Mouse (Mus musculus) ES-Bruce4 (cell line): Measurements from ENCODE around the gene Arid1b. TPM values are rescaled to one million over a fixed set of nuclear protein-coding genes. Genes with fewer than 3 reads are reported as not detected.

Source experiments
- H3K27ac ChIP-seq: 2 replicates; pipeline ENCODE4 v1.5.1; 2012; ENCODE audit warnings: low read length, inconsistent platforms; ENCODE audit not compliant: insufficient read depth
- H3K27me3 ChIP-seq: 2 replicates; pipeline ENCODE4 v1.6.1; 2012; ENCODE audit warnings: mild to moderate bottlenecking, low read length, inconsistent platforms; ENCODE audit not compliant: control insufficient read depth, poor library complexity, insufficient read depth, severe bottlenecking
- H3K36me3 ChIP-seq: 2 replicates; pipeline ENCODE4 v1.6.1; 2012; ENCODE audit warnings: inconsistent platforms, mild to moderate bottlenecking, low read length, moderate library complexity; ENCODE audit not compliant: control insufficient read depth, poor library complexity, insufficient read depth, severe bottlenecking
- H3K4me1 ChIP-seq: one replicate; pipeline ENCODE4 v1.8.1; 2011; ENCODE audit warnings: low read length; ENCODE audit not compliant: control insufficient read depth, insufficient read depth
- H3K4me3 ChIP-seq: 2 replicates; pipeline ENCODE4 v1.5.1; 2011; ENCODE audit warnings: low read depth, mild to moderate bottlenecking, low read length
- H3K9ac ChIP-seq: 2 replicates; pipeline ENCODE4 v1.6.1; 2012; ENCODE audit warnings: low read depth, mild to moderate bottlenecking, inconsistent platforms; ENCODE audit not compliant: poor library complexity, severe bottlenecking
- H3K9me3 ChIP-seq: replicated peaks from 2 replicates; pipeline ENCODE4 v1.6.1; 2012; ENCODE audit warnings: mild to moderate bottlenecking, low read length, inconsistent platforms; ENCODE audit not compliant: control insufficient read depth, poor library complexity, insufficient read depth, severe bottlenecking
- CTCF ChIP-seq: IDR thresholded peaks from one replicate; pipeline ENCODE4 v1.8.1; 2011; ENCODE audit warnings: low read depth, low read length
- EP300 ChIP-seq: IDR thresholded peaks from 2 replicates; pipeline ENCODE4 v1.6.1; 2011; ENCODE audit warnings: low read depth, low read length; ENCODE audit not compliant: insufficient read depth
- POLR2A ChIP-seq: IDR thresholded peaks from one replicate; pipeline ENCODE4 v1.8.1; 2011; ENCODE audit warnings: low read length; ENCODE audit not compliant: insufficient read depth
- polyA plus RNA-seq: library from polyadenylated mRNA; stranded (reverse); fragments of >200 nt; gene quantifications from 2 replicates; pipeline ENCODE4 v1.2.4, GENCODE M21; 2011; ENCODE audit warnings: low read depth; ENCODE audit not compliant: missing spikeins, insufficient read depth, insufficient read length

The Arid1b gene
- polyA plus RNA-seq, 1 experiment = 20.4 TPM

GRCm38 (mm10) chr17:5050970-5051530, 56.9 kb downstream of the Arid1b start:
- Histone ChIP-seq H3K4me3 (no peak overlapping the region), H3K27me3 (no peaks in the 10 kb centered on the region), H3K4me1 (peaks cover 7% of the 10 kb centered on the region)

GRCm38 (mm10) chr17:5052091-5052799, 58.1 kb downstream of the Arid1b start:
- H3K4me1 ChIP-seq = peaks cover 7% of the 10 kb centered on the region
- H3K27ac ChIP-seq = no peak overlapping the region; the same call in 1 of the 2 replicates
- TF ChIP-seq CTCF (no peak), EP300 (0 out of 2 replicates have a peak, but pooled peaks have one; percentile 42)

More at GRCm38 (mm10) chr17:5050970-5051530, 56.9 kb downstream of the Arid1b start:
- TF ChIP-seq CTCF = no peak
- TF ChIP-seq EP300 = no peak
- no peak for TF ChIP-seq POLR2A
- H3K9me3 ChIP-seq = no peaks in the 10 kb centered on the region
- no peak overlapping the region for H3K27ac ChIP-seq
- 0 out of 2 replicates have a peak, but pooled peaks cover 4% of the 10 kb centered on the region for H3K36me3 ChIP-seq
- no peak overlapping the region for H3K9ac ChIP-seq

DNA sequence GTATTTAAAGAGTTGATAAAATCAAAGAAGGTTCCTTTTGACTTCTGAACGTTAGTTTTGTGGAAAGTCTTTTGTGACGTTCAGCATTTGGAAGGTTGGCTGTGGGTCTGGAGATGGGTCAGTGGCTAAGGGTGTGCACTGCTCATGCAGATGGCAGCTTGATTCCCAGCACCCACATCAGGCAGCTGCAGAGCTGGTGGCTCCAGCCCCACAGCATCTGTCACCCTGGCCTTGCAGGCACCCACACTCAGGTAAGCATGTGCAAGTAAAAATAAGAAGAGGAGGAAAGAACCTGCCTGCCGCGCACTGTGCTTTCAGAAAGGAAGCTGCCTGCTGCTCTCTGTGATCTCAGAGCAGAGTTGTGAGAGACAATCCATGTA, 58.7 kb downstream of the Arid1b start:
- TF ChIP-seq CTCF (no peak), EP300 (no peak), POLR2A (no peak)
- H3K9me3 ChIP-seq = no peaks in the 10 kb centered on the region
- no peak overlapping the region for H3K4me3 ChIP-seq

More at GRCm38 (mm10) chr17:5052091-5052799, 58.1 kb downstream of the Arid1b start:
- Histone ChIP-seq H3K9me3 (no peaks in the 10 kb centered on the region), H3K9ac (no peak overlapping the region), H3K4me3 (no peak overlapping the region), H3K27me3 (no peaks in the 10 kb centered on the region), H3K36me3 (0 out of 2 replicates have a peak, but pooled peaks cover 4% of the 10 kb centered on the region)

DNA sequence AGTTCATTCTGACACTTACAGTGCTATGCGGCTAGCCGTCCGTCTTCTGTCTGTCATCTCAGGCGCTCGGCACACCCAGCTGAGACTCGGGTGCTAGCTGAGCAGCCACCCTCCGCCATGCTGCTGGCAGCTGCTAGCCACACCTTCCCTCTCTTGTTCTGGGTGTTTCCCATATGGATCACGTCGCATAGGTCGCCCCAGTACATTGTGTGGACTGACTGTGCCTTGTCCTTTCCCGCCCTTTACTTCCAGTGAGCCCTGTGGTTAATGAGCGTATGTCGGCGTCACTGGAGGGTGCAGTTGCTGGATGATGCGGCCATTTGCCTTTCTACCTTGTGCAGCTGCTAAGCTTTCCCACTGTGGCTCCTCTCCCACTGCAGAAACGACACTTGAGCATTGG, 59.1 kb downstream of the Arid1b start:
- no peak for TF ChIP-seq CTCF
- TF ChIP-seq EP300 = 0 out of 2 replicates have a peak, but pooled peaks have one; percentile 32
- peaks cover 7% of the 10 kb centered on the region for H3K4me1 ChIP-seq
- H3K27me3 ChIP-seq = no peaks in the 10 kb centered on the region
- H3K9ac ChIP-seq = no peak overlapping the region
- H3K27ac ChIP-seq = no peak overlapping the region
- H3K9me3 ChIP-seq = no peaks in the 10 kb centered on the region
- H3K4me3 ChIP-seq = 0 out of 2 replicates have a peak overlapping the region, but pooled peaks have one; percentile 1
- H3K36me3 ChIP-seq = 0 out of 2 replicates have a peak, but pooled peaks cover 4% of the 10 kb centered on the region

More for the DNA sequence above, 58.7 kb downstream of the Arid1b start:
- Histone ChIP-seq H3K27me3 (no peaks in the 10 kb centered on the region), H3K4me1 (peaks cover 7% of the 10 kb centered on the region), H3K27ac (no peak overlapping the region), H3K9ac (no peak overlapping the region), H3K36me3 (0 out of 2 replicates have a peak, but pooled peaks cover 4% of the 10 kb centered on the region)

GRCm38 (mm10) chr17:5055412-5055811, 61.3 kb downstream of the Arid1b start:
- Histone ChIP-seq H3K4me3 (no peak overlapping the region), H3K27me3 (no peaks in the 10 kb centered on the region), H3K4me1 (peaks cover 10% of the 10 kb centered on the region), H3K27ac (no peak overlapping the region), H3K9me3 (no peaks in the 10 kb centered on the region), H3K9ac (no peak overlapping the region), H3K36me3 (no peaks in the 10 kb centered on the region)
- TF ChIP-seq CTCF (no peak), POLR2A (no peak), EP300 (no peak)

DNA sequence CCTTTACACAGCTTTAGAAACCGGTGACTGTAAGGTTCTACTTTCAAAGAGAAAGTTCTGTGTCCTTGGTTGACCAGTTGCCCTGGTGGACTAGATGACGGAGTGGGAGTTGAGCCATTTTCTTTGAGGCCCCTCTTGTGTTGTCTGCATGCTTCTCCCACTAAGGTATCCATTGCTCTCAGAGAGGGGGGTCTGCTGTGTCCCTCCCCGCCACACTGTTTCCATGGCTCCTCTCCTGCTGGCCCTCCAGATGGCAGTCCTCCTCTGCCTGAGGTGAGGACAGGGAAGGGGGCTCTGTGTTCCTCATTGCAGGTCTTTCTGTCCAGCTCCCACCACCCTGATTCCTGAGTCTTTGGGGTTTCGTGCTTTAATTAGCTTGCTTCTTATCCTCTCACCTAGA, 62.5 kb downstream of the Arid1b start:
- H3K9me3 ChIP-seq = no peaks in the 10 kb centered on the region
- H3K9ac ChIP-seq = no peak overlapping the region
- H3K4me3 ChIP-seq = no peak overlapping the region
- H3K4me1 ChIP-seq = peaks cover 12% of the 10 kb centered on the region
- no peak for TF ChIP-seq EP300
- TF ChIP-seq POLR2A = no peak
- no peak for TF ChIP-seq CTCF
- H3K27ac ChIP-seq = no peak overlapping the region
- no peaks in the 10 kb centered on the region for H3K27me3 ChIP-seq
- no peaks in the 10 kb centered on the region for H3K36me3 ChIP-seq
